Mouse (Mus musculus) forebrain, embryonic 16.5 days (tissue): ENCODE data around the gene Kctd6. TPM values are rescaled to one million over a fixed set of nuclear protein-coding genes. Genes with fewer than 3 reads are reported as not detected.
"Not testable (repeated sequence)": the region's sequence is repeated elsewhere in the genome, so short reads cannot be mapped to it uniquely, and the experiment has no call there.

Source experiments
- ATAC-seq: fragments of 200-750 bp; cut with Nextera tagmentation; 2 replicates; pipeline ENCODE4 v1.8.0; 2017; ENCODE audit warnings: mild to moderate bottlenecking, moderate library complexity
- H3K27ac ChIP-seq: fragments of 300-500 bp; sonication (generic); 2 replicates; pipeline ENCODE4 v1.5.1; 2014; ENCODE audit warnings: low read length, control low read depth
- H3K27me3 ChIP-seq: fragments of 300-500 bp; sonication (generic); replicated peaks from 2 replicates; pipeline ENCODE4 v1.6.1; 2014; ENCODE audit warnings: low read length; ENCODE audit not compliant: control insufficient read depth, insufficient read depth
- H3K36me3 ChIP-seq: fragments of 300-500 bp; sonication (generic); 2 replicates; pipeline ENCODE4 v1.6.1; 2014; ENCODE audit not compliant: control insufficient read depth, insufficient read depth
- H3K4me1 ChIP-seq: fragments of 300-500 bp; sonication (generic); replicated peaks from 2 replicates; pipeline ENCODE4 v1.6.1; 2014; ENCODE audit warnings: low read length; ENCODE audit not compliant: control insufficient read depth, insufficient read depth
- H3K4me2 ChIP-seq: fragments of 300-500 bp; sonication (generic); 2 replicates; pipeline ENCODE4 v1.6.1; 2014; ENCODE audit warnings: mild to moderate bottlenecking, low read length, control low read depth
- H3K4me3 ChIP-seq: fragments of 300-500 bp; sonication (generic); replicated peaks from 2 replicates; pipeline ENCODE4 v1.5.1; 2014; ENCODE audit warnings: mild to moderate bottlenecking, low read length, control low read depth
- H3K9ac ChIP-seq: fragments of 300-500 bp; sonication (generic); replicated peaks from 2 replicates; pipeline ENCODE4 v1.6.1; 2014; ENCODE audit warnings: low read depth, low read length, control low read depth
- H3K9me3 ChIP-seq: fragments of 300-500 bp; sonication (generic); 2 replicates; pipeline ENCODE4 v1.6.1; 2016; ENCODE audit warnings: low read length; ENCODE audit not compliant: control insufficient read depth
- WGBS: fragments of 180-500 bp; shearing (Covaris S2); extraction: QIAGEN DNeasy Blood & Tissue Kit; methylation state at CpG from one replicate; pipeline ENCODE4 v1.1.7; 2014; 5-methylcytosine and 5-hydroxymethylcytosine counted together
- polyA plus RNA-seq: library from polyadenylated mRNA; unstranded; fragments of >200 nt; fragmentation: Nextera tagmentation; extraction: Ambion mirVana; gene quantifications from 2 replicates; pipeline ENCODE4 v1.2.1, GENCODE M21; 2015

Kctd6 gene
- polyA plus RNA-seq, result 7.2 and 8.1 TPM in 2 replicates

DNA sequence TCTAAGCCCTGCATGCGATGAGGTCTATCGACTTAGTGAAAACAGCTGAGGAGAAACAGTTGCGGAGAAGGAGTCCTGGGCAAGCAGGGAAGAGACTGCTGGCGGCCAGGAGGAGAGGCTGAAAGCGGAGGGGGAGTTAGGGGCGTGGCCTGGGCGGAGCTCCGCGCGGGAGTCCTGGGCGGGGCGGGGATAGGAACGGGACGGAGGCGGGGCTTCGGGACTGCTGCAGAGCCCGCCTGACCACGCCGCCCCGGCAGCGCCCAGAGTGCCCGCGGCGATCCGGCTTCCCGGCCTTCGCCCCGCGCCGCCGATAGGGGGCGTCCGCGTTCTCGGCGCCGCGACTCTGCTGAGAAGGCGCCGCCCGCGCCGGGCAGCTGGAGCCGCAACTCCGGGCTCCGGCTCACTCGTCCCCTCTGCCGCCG is at the start of gene Kctd6:
TSS of gene Kctd6 (plus strand) at position 338 of the 422 bp plus-strand sequence.
- ATAC-seq, result peak; percentile 93
- H3K27me3 ChIP-seq, result no peaks in the 10 kb centered on the region
- H3K4me1 ChIP-seq, result peaks cover 32% of the 10 kb centered on the region
- WGBS, result 0% methylated on average over 24 of the region's 49 CpGs
- H3K9me3 ChIP-seq, result no peaks in the 10 kb centered on the region
- peak within 1 kb of the TSS; percentile 77 for H3K4me3 ChIP-seq
- H3K36me3 ChIP-seq, result no peaks in the 10 kb centered on the region
- peak within 1 kb of the TSS; percentile 87 for H3K9ac ChIP-seq
- peak within 1 kb of the TSS; percentile 92 for H3K27ac ChIP-seq
- H3K4me2 ChIP-seq, result peak within 1 kb of the TSS; percentile 88

DNA sequence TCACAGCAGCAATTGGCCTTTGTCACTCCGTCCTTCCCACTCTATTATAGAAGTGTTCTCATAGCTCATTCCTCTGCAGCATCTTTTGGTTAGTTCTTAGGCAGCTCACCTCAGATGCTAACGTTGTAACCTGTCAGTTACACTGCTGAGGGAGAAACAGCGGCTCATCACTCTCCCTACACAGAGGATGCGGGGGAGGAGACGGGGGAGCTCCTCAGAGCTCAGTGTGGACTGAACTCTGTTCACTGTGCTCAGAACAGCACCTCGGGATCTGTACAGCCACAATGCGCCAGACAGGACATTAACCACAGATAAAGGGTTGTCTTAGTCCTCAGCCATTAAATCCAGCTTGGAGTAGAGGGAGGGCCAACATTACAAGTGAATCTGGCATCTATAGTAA is 49.5 kb upstream of the Kctd6 start:
- no peak overlapping the region for H3K27ac ChIP-seq
- no peaks in the 10 kb centered on the region for H3K4me1 ChIP-seq
- WGBS, result 88% methylated on average over 7 of the region's 7 CpGs
- H3K36me3 ChIP-seq, result peaks cover 33% of the 10 kb centered on the region
- H3K9ac ChIP-seq, result no peak overlapping the region
- H3K4me2 ChIP-seq, result no peak overlapping the region
- no peak overlapping the region for H3K4me3 ChIP-seq
- H3K9me3 ChIP-seq, result no peaks in the 10 kb centered on the region
- H3K27me3 ChIP-seq, result no peaks in the 10 kb centered on the region
- no peak for ATAC-seq

- H3K27ac ChIP-seq, result peak within 1 kb of the TSS; percentile 64
- H3K9ac ChIP-seq, result peak within 1 kb of the TSS; percentile 91
- WGBS, result under 1% methylated on average over 64 of the region's 64 CpGs
- H3K4me1 ChIP-seq, result peaks cover 10% of the 10 kb centered on the region
- peaks cover 12% of the 10 kb centered on the region; the same call in 1 of the 2 replicates for H3K36me3 ChIP-seq
- no peaks in the 10 kb centered on the region for H3K9me3 ChIP-seq
- H3K4me3 ChIP-seq, result peak within 1 kb of the TSS; percentile 93
- peak within 1 kb of the TSS; percentile 75 for H3K4me2 ChIP-seq
- peak; percentile 100 for ATAC-seq
- no peaks in the 10 kb centered on the region for H3K27me3 ChIP-seq
These were observed 41.2 kb upstream of the Kctd6 start, which contains the start of gene Pdhb for GRCm38 (mm10) chr14:8172507-8173410. Pdhb (minus strand) TSS chr14:8173025.

DNA sequence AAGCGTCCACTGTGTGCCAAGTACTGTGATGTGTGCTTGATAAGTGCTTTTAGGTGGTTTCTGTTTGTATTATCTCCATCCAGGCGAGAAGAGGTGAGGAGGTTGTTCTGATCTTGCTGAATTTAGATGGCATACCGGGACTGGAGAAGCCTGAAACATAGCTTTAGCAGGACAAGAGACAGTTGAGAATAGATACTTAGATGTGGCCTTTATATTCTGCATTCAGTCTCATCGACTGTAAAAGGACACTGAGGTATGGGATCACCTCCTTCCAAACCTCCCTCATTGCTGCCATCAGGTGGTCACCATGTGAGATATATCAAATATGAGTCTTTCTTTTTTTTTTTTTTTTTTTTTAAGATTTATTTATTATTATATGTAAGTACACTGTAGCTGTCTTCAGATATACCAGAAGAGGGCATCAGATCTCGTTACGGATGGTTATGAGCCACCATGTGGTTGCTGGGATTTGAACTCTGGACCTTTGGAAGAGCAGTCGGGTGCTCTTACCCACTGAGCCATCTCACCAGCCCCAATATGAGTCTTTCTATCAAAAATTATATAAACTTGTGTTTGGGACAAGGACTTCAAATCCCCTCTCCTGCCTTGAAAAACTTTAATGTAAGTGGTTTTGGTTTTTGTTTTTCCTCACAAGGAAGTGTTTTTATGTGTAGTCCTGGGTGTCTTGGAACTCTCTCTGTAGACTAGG is 40.2 kb upstream of the Kctd6 start:
- not testable (repeated sequence) for H3K9me3 ChIP-seq, H3K27me3 ChIP-seq, H3K4me1 ChIP-seq, ATAC-seq
- peak overlapping the region; percentile 75 for H3K4me2 ChIP-seq
- peak overlapping the region; percentile 64 for H3K27ac ChIP-seq
- 23% methylated on average over 5 of the region's 7 CpGs for WGBS
- peaks cover 10% of the 10 kb centered on the region; the same call in 1 of the 2 replicates for H3K36me3 ChIP-seq
- H3K9ac ChIP-seq, result peak overlapping the region; percentile 51
- H3K4me3 ChIP-seq, result peak overlapping the region; percentile 93

GRCm38 (mm10) chr14:8174634-8175033 is 39.3 kb upstream of the Kctd6 start:
- Histone ChIP-seq H3K9me3 (no peaks in the 10 kb centered on the region), H3K4me3 (no peak overlapping the region), H3K9ac (no peak overlapping the region), H3K4me2 (no peak overlapping the region), H3K27me3 (no peaks in the 10 kb centered on the region), H3K36me3 (peaks cover 4% of the 10 kb centered on the region; the same call in 1 of the 2 replicates), H3K27ac (no peak overlapping the region), H3K4me1 (peaks cover 10% of the 10 kb centered on the region)
- WGBS, result 80% methylated on average over 5 of the region's 5 CpGs
- no peak for ATAC-seq

DNA sequence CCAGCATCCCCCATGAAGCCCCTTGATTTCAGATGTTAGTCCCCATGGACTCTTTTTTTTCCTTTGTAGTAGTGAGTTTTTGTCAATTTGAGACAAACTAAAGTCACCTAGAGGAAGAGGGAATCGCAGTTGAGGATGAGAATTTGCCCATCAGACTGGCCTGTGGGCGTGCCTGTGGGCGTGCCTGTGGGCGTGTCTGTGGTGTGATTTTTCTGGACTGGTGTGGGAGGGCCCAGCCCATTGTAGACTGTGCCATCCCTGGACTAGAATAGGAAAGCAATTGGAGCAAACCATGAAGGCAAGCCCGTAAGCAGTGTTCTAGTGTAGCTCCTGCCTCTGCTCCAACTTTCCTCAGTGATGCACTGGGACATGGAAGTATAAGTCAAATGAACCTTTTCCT is 37.7 kb upstream of the Kctd6 start:
- no peaks in the 10 kb centered on the region for H3K36me3 ChIP-seq
- no peak overlapping the region for H3K27ac ChIP-seq
- H3K9me3 ChIP-seq, result no peaks in the 10 kb centered on the region
- no peak overlapping the region for H3K4me2 ChIP-seq
- no peaks in the 10 kb centered on the region for H3K27me3 ChIP-seq
- H3K4me3 ChIP-seq, result no peak overlapping the region
- no peak overlapping the region for H3K9ac ChIP-seq
- no peak for ATAC-seq
- 47% methylated on average over 5 of the region's 5 CpGs for WGBS
- peaks cover 10% of the 10 kb centered on the region for H3K4me1 ChIP-seq

DNA sequence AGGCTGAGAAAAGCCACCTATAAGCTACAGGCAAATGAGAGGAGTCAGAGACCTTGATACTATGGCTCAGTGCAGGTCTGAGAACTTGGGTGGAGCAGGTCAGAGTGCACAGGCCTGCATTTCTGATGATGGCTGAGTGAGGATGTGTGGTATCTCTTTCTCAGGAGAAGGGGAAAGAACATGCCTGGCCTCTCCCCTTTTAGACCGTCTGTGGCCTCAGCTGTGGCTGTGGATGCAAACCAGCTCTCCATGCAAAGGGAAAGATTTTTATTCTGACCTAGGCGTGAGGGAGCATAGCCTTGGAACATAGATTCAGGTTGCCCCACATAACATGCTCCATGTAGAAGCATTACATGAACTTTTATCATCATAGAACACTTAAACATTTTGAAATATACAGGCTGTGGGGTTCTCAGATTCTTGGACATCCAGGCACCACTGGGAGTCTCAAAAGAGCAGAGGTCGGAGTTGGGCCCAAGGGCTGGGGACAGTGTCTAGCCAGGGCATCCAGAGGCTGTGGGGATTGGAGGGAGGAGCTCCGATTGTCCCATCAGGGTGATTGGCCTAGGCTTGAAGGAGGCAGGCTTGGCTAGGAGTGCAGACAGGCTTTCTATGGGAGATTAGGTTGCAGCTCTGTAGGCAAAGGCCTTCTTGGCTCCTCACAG is 33.4 kb upstream of the Kctd6 start:
- no peak overlapping the region for H3K4me2 ChIP-seq
- no peaks in the 10 kb centered on the region for H3K4me1 ChIP-seq
- H3K36me3 ChIP-seq, result no peaks in the 10 kb centered on the region
- no peak overlapping the region for H3K9ac ChIP-seq
- H3K27me3 ChIP-seq, result no peaks in the 10 kb centered on the region
- ATAC-seq, result no peak
- H3K9me3 ChIP-seq, result no peaks in the 10 kb centered on the region
- WGBS, result 77% methylated on average over 4 of the region's 4 CpGs
- no peak overlapping the region for H3K4me3 ChIP-seq
- no peak overlapping the region for H3K27ac ChIP-seq

DNA sequence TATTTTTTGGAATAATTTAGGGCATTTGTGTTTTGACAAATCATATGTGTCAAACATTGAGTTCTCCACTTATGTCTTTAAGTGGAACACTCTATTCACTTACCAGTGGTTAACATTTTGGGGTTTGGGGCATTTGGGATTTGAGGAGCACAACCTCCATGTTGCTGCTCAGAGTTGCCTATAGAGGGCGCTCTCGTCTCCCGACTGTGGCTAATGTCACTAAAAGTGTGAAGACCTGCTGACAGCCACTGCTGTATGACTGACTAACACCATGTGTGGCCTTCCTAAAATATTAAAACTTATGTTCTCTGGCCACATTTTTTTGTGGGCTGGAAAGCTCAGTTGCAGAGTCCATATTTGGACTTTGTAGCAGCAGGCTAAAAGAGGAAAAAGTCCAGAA is 30.6 kb upstream of the Kctd6 start:
- Histone ChIP-seq H3K9ac (no peak overlapping the region), H3K9me3 (no peaks in the 10 kb centered on the region), H3K4me3 (no peak overlapping the region), H3K36me3 (no peaks in the 10 kb centered on the region), H3K4me1 (peaks cover 4% of the 10 kb centered on the region), H3K4me2 (no peak overlapping the region), H3K27me3 (no peaks in the 10 kb centered on the region), H3K27ac (no peak overlapping the region)
- no peak for ATAC-seq
- WGBS, result 60% methylated on average over 3 of the region's 3 CpGs
